Mouse (Mus musculus): ENCODE data around the gene Golt1b. TPM values are rescaled to one million over a fixed set of nuclear protein-coding genes. Genes with fewer than 3 reads are reported as not detected.

The Golt1b gene
- 15.3 and 15.6 TPM in 2 replicates for polyA plus RNA-seq (2012; ENCODE audit: low replicate concordance)

DNA sequence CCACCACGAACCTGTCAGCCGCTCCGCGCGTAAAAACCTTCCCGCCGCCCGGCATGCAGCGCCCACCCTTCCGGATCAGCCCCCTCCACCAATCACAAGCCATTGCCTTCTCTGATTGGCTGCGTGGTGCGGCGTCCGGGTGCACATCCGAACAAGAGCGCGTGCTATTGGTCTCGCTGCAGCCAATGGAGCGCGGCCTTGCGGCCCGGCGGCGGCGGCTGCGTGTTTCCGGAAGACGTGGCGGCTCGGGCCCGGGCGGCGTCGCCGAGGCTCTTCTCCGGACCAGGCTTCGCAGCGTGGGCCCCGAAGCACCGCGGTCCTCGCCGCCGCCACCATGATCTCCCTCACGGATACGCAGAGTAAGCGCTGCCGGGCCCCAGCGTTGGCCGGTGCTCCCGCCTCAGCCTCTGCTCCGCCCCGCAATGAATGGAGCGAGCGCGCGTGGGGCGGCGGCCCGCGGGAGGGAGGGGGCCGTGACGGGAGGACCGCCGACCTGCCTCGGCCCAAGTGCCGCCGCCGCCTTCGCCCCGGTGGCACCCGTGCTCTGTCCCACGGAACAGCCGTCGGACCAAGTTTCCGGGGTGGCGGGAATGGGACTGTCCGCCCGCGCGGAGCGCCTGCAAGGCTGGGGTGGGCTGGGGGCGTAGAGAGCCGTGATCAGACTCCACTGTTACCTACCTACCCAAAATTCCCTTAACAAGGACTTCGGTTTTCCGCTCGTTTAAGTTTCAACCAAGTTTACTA lies at the start of gene Golt1b, which contains the start of gene Recql:
Gene Golt1b (plus strand): TSS at position 211 of the 744 bp plus-strand sequence.
Gene Recql (minus strand): TSS at position 77 of the 744 bp plus-strand sequence.

GRCm38 (mm10) chr6:142345440-142346038 lies 41.5 kb upstream of the Golt1b start, which contains the start of gene Pyroxd1:
TSS of gene Pyroxd1 (plus strand) at chr6:142345654.

GRCm38 (mm10) chr6:142412906-142413491 lies 26.0 kb downstream of the Golt1b start, which contains the start of gene Spx:
TSS of gene Spx (plus strand) at chr6:142413441.

Other genes with a start within 250 kb of the Golt1b start
- not detected in 2 replicates for gene Slco1a6, start 178.7 kb upstream of the Golt1b start, polyA plus RNA-seq (2012; ENCODE audit: low replicate concordance)
- gene Iapp, start 88.8 kb upstream of the Golt1b start, polyA plus RNA-seq (2012; ENCODE audit: low replicate concordance): not detected in 2 replicates
- gene Slco1a5, start 64.2 kb upstream of the Golt1b start, polyA plus RNA-seq (2012; ENCODE audit: low replicate concordance): 0.05 TPM in 1 of 2 replicates, not detected in the other
- gene Pyroxd1, start 41.6 kb upstream of the Golt1b start, polyA plus RNA-seq (2012; ENCODE audit: low replicate concordance): 1.7 and 2.4 TPM in 2 replicates
- gene Recql, start 134 bp upstream of the Golt1b start, polyA plus RNA-seq (2012; ENCODE audit: low replicate concordance): 1.7 and 5.2 TPM in 2 replicates
- 0.67 and 0.87 TPM in 2 replicates for gene Spx, start 26.2 kb downstream of the Golt1b start, polyA plus RNA-seq (2012; ENCODE audit: low replicate concordance)
- not detected in 2 replicates for gene Gys2, start 85.9 kb downstream of the Golt1b start, polyA plus RNA-seq (2012; ENCODE audit: low replicate concordance)
- gene Ldhb, start 120.7 kb downstream of the Golt1b start, polyA plus RNA-seq (2012; ENCODE audit: low replicate concordance): 1.4 and 2.4 TPM in 2 replicates
- 2.4 and 4.0 TPM in 2 replicates for gene Kcnj8, start 184.4 kb downstream of the Golt1b start, polyA plus RNA-seq (2012; ENCODE audit: low replicate concordance)